Mouse (Mus musculus): Measurements from ENCODE around the gene Epha2. TPM values are rescaled to one million over a fixed set of nuclear protein-coding genes. Genes with fewer than 3 reads are reported as not detected.

Epha2 gene
- polyA plus RNA-seq, 1 experiment from 2014 or later, result 0.58 TPM

GRCm38 (mm10) chr4:141291571-141292375, 9.3 kb upstream of the Epha2 start:
- Histone ChIP-seq H3K27ac (ENCODE audit: low read depth, low read length) (no peak overlapping the region), H3K27me3 (replicated peaks; ENCODE audit: control insufficient read depth, insufficient read depth, low read length) (peaks cover 26% of the 10 kb centered on the region), H3K4me2 (ENCODE audit: low read length) (peak overlapping the region; percentile 64), H3K4me3 (ENCODE audit: low read depth, low read length) (peak overlapping the region; percentile 29), H3K9ac (ENCODE audit: low read length) (peak overlapping the region; percentile 48; the same call in 1 of the 2 replicates), H3K9me3 (replicated peaks; ENCODE audit: control insufficient read depth, low read length) (no peaks in the 10 kb centered on the region), H3K36me3 (ENCODE audit: control insufficient read depth, insufficient read depth, low read length) (no peaks in the 10 kb centered on the region), H3K4me1 (ENCODE audit: control insufficient read depth, insufficient read depth, low read length) (peaks cover 6% of the 10 kb centered on the region; the same call in 1 of the 2 replicates)
- 2% methylated on average over 44 of the region's 47 CpGs for WGBS
- DNase-seq (ENCODE audit: low spot score) (no peak), ATAC-seq (peak; percentile 32; the same call in 1 of the 2 replicates)

GRCm38 (mm10) chr4:141295774-141296186, 5.3 kb upstream of the Epha2 start:
- 2% methylated on average over 15 of the region's 15 CpGs for WGBS
- H3K27me3 ChIP-seq (replicated peaks; ENCODE audit: control insufficient read depth, insufficient read depth, low read length), result peaks cover 17% of the 10 kb centered on the region
- no peak for DNase-seq (ENCODE audit: low spot score)
- no peak overlapping the region for H3K9ac ChIP-seq (ENCODE audit: low read length)
- peak overlapping the region; percentile 18; the same call in 1 of the 2 replicates for H3K4me2 ChIP-seq (ENCODE audit: low read length)
- H3K4me3 ChIP-seq (ENCODE audit: low read depth, low read length), result no peak overlapping the region
- H3K27ac ChIP-seq (ENCODE audit: low read depth, low read length), result no peak overlapping the region
- no peaks in the 10 kb centered on the region for H3K36me3 ChIP-seq (ENCODE audit: control insufficient read depth, insufficient read depth, low read length)
- no peak for ATAC-seq
- no peaks in the 10 kb centered on the region for H3K9me3 ChIP-seq (replicated peaks; ENCODE audit: control insufficient read depth, low read length)
- H3K4me1 ChIP-seq (ENCODE audit: control insufficient read depth, insufficient read depth, low read length), result peaks cover 6% of the 10 kb centered on the region; the same call in 1 of the 2 replicates

GRCm38 (mm10) chr4:141297934-141298333, 3.1 kb upstream of the Epha2 start:
- DNase-seq (ENCODE audit: low spot score) (no peak), ATAC-seq (no peak)
- no peaks in the 10 kb centered on the region for H3K36me3 ChIP-seq (ENCODE audit: control insufficient read depth, insufficient read depth, low read length)
- H3K4me3 ChIP-seq (ENCODE audit: low read depth, low read length), result no peak overlapping the region
- no peak overlapping the region for H3K4me2 ChIP-seq (ENCODE audit: low read length)
- no peak overlapping the region for H3K27ac ChIP-seq (ENCODE audit: low read depth, low read length)
- 81% methylated on average over 7 of the region's 7 CpGs for WGBS
- H3K27me3 ChIP-seq (replicated peaks; ENCODE audit: control insufficient read depth, insufficient read depth, low read length), result peaks cover 24% of the 10 kb centered on the region; the same call in 1 of the 2 replicates
- H3K9ac ChIP-seq (ENCODE audit: low read length), result no peak overlapping the region
- H3K9me3 ChIP-seq (replicated peaks; ENCODE audit: control insufficient read depth, low read length), result no peaks in the 10 kb centered on the region
- H3K4me1 ChIP-seq (ENCODE audit: control insufficient read depth, insufficient read depth, low read length), result peaks cover 6% of the 10 kb centered on the region

GRCm38 (mm10) chr4:141299356-141299755, 1.7 kb upstream of the Epha2 start:
- 79% methylated on average over 13 of the region's 13 CpGs for WGBS
- H3K9ac ChIP-seq (ENCODE audit: low read length), result no peak overlapping the region
- no peak overlapping the region for H3K4me3 ChIP-seq (ENCODE audit: low read depth, low read length)
- H3K36me3 ChIP-seq (ENCODE audit: control insufficient read depth, insufficient read depth, low read length), result no peaks in the 10 kb centered on the region
- no peak overlapping the region for H3K27ac ChIP-seq (ENCODE audit: low read depth, low read length)
- H3K4me1 ChIP-seq (ENCODE audit: control insufficient read depth, insufficient read depth, low read length), result peaks cover 6% of the 10 kb centered on the region
- peaks cover 24% of the 10 kb centered on the region; the same call in 1 of the 2 replicates for H3K27me3 ChIP-seq (replicated peaks; ENCODE audit: control insufficient read depth, insufficient read depth, low read length)
- H3K4me2 ChIP-seq (ENCODE audit: low read length), result no peak overlapping the region
- DNase-seq (ENCODE audit: low spot score), result no peak
- H3K9me3 ChIP-seq (replicated peaks; ENCODE audit: control insufficient read depth, low read length), result no peaks in the 10 kb centered on the region
- ATAC-seq, result no peak

GRCm38 (mm10) chr4:141300196-141300595, 844 bp upstream of the Epha2 start:
- H3K27ac ChIP-seq (ENCODE audit: low read depth, low read length), result no peak overlapping the region
- DNase-seq (ENCODE audit: low spot score), result no peak
- H3K4me3 ChIP-seq (ENCODE audit: low read depth, low read length), result no peak overlapping the region
- 76% methylated on average over 4 of the region's 4 CpGs for WGBS
- ATAC-seq, result no peak
- no peaks in the 10 kb centered on the region for H3K9me3 ChIP-seq (replicated peaks; ENCODE audit: control insufficient read depth, low read length)
- H3K27me3 ChIP-seq (replicated peaks; ENCODE audit: control insufficient read depth, insufficient read depth, low read length), result peaks cover 24% of the 10 kb centered on the region; the same call in 1 of the 2 replicates
- H3K36me3 ChIP-seq (ENCODE audit: control insufficient read depth, insufficient read depth, low read length), result no peaks in the 10 kb centered on the region
- no peak overlapping the region for H3K4me2 ChIP-seq (ENCODE audit: low read length)
- peaks cover 6% of the 10 kb centered on the region for H3K4me1 ChIP-seq (ENCODE audit: control insufficient read depth, insufficient read depth, low read length)
- no peak overlapping the region for H3K9ac ChIP-seq (ENCODE audit: low read length)

GRCm38 (mm10) chr4:141301591-141302427, 769 bp downstream of the Epha2 start:
- Histone ChIP-seq H3K4me1 (ENCODE audit: control insufficient read depth, insufficient read depth, low read length) (peaks cover 6% of the 10 kb centered on the region), H3K9ac (ENCODE audit: low read length) (peak overlapping the region; percentile 58), H3K4me2 (ENCODE audit: low read length) (peak overlapping the region; percentile 98), H3K4me3 (ENCODE audit: low read depth, low read length) (peak overlapping the region; percentile 55), H3K27me3 (replicated peaks; ENCODE audit: control insufficient read depth, insufficient read depth, low read length) (peaks cover 24% of the 10 kb centered on the region; the same call in 1 of the 2 replicates), H3K9me3 (replicated peaks; ENCODE audit: control insufficient read depth, low read length) (no peaks in the 10 kb centered on the region), H3K27ac (ENCODE audit: low read depth, low read length) (no peak overlapping the region), H3K36me3 (ENCODE audit: control insufficient read depth, insufficient read depth, low read length) (no peaks in the 10 kb centered on the region)
- 1% methylated on average over 51 of the region's 51 CpGs for WGBS
- peak; percentile 27; the same call in 1 of the 2 replicates for ATAC-seq
- DNase-seq (ENCODE audit: low spot score), result no peak

GRCm38 (mm10) chr4:141302428-141303401, 1.7 kb downstream of the Epha2 start:
- Histone ChIP-seq H3K27ac (ENCODE audit: low read depth, low read length) (no peak overlapping the region), H3K36me3 (ENCODE audit: control insufficient read depth, insufficient read depth, low read length) (no peaks in the 10 kb centered on the region), H3K27me3 (replicated peaks; ENCODE audit: control insufficient read depth, insufficient read depth, low read length) (peaks cover 24% of the 10 kb centered on the region; the same call in 1 of the 2 replicates), H3K4me1 (ENCODE audit: control insufficient read depth, insufficient read depth, low read length) (peaks cover 6% of the 10 kb centered on the region), H3K4me3 (ENCODE audit: low read depth, low read length) (peak overlapping the region; percentile 55), H3K4me2 (ENCODE audit: low read length) (peak overlapping the region; percentile 98), H3K9ac (ENCODE audit: low read length) (no peak overlapping the region), H3K9me3 (replicated peaks; ENCODE audit: control insufficient read depth, low read length) (no peaks in the 10 kb centered on the region)
- 20% methylated on average over 27 of the region's 27 CpGs for WGBS
- ATAC-seq (no peak), DNase-seq (ENCODE audit: low spot score) (no peak)

Measured in forebrain, embryonic 14.5 days (tissue).